Mouse (Mus musculus) lung, postnatal 0 days (tissue): Measurements from ENCODE around the gene Pdzrn3. TPM values are rescaled to one million over a fixed set of nuclear protein-coding genes. Genes with fewer than 3 reads are reported as not detected.

Source experiments
- ATAC-seq: fragments of 200-750 bp; cut with Nextera tagmentation; 2 replicates; pipeline ENCODE4 v1.8.0; 2017; ENCODE audit warnings: moderate library complexity
- DNase-seq: peaks from one replicate; pipeline ENCODE4 v3.0.0-alpha.2; 2016; ENCODE audit warnings: low spot score
- H3K27ac ChIP-seq: fragments of 300-500 bp; sonication (generic); 2 replicates; pipeline ENCODE4 v1.5.1; 2014; ENCODE audit warnings: antibody characterized with exemption, mild to moderate bottlenecking, low read length, mixed read lengths
- H3K27me3 ChIP-seq: fragments of 300-500 bp; sonication (generic); replicated peaks from 2 replicates; pipeline ENCODE4 v1.6.1; 2014; ENCODE audit warnings: low read length, mixed read lengths; ENCODE audit not compliant: insufficient read depth
- H3K36me3 ChIP-seq: fragments of 300-500 bp; sonication (generic); 2 replicates; pipeline ENCODE4 v1.6.1; 2014; ENCODE audit warnings: low read length, mixed read lengths; ENCODE audit not compliant: insufficient read depth
- H3K4me1 ChIP-seq: fragments of 300-500 bp; sonication (generic); 2 replicates; pipeline ENCODE4 v1.6.1; 2014; ENCODE audit warnings: antibody characterized with exemption, low read depth, low read length, mixed read lengths; ENCODE audit not compliant: insufficient read depth
- H3K4me2 ChIP-seq: fragments of 300-500 bp; sonication (generic); replicated peaks from 2 replicates; pipeline ENCODE4 v1.6.1; 2014; ENCODE audit warnings: low read depth, mild to moderate bottlenecking, low read length, moderate library complexity, mixed read lengths
- H3K4me3 ChIP-seq: fragments of 300-500 bp; sonication (generic); 2 replicates; pipeline ENCODE4 v1.5.1; 2014; ENCODE audit warnings: low read depth, low read length
- H3K9ac ChIP-seq: fragments of 300-500 bp; sonication (generic); replicated peaks from 2 replicates; pipeline ENCODE4 v1.6.1; 2014; ENCODE audit warnings: low read depth, mild to moderate bottlenecking
- H3K9me3 ChIP-seq: fragments of 300-500 bp; sonication (generic); 2 replicates; pipeline ENCODE4 v1.6.1; 2016; ENCODE audit warnings: low read length, mixed read lengths
- CTCF ChIP-seq: IDR thresholded peaks from 2 replicates; pipeline ENCODE4 v1.5.1; 2016; ENCODE audit warnings: antibody characterized with exemption, mild to moderate bottlenecking
- EP300 ChIP-seq: IDR thresholded peaks from 2 replicates; pipeline ENCODE4 v1.6.1; 2016; ENCODE audit warnings: antibody characterized with exemption, mild to moderate bottlenecking, control low read depth
- WGBS: fragments of 180-500 bp; shearing (Covaris S2); extraction: QIAGEN DNeasy Blood & Tissue Kit; methylation state at CpG from one replicate; pipeline ENCODE4 v1.1.7; 2014; 5-methylcytosine and 5-hydroxymethylcytosine counted together
- polyA plus RNA-seq: library from polyadenylated mRNA; unstranded; fragments of >200 nt; fragmentation: Nextera tagmentation; extraction: Ambion mirVana; gene quantifications from 2 replicates; pipeline ENCODE4 v1.2.1, GENCODE M21; 2015

Gene Pdzrn3
- polyA plus RNA-seq, 1 experiment from 2014 or later: 7.4 TPM

DNA sequence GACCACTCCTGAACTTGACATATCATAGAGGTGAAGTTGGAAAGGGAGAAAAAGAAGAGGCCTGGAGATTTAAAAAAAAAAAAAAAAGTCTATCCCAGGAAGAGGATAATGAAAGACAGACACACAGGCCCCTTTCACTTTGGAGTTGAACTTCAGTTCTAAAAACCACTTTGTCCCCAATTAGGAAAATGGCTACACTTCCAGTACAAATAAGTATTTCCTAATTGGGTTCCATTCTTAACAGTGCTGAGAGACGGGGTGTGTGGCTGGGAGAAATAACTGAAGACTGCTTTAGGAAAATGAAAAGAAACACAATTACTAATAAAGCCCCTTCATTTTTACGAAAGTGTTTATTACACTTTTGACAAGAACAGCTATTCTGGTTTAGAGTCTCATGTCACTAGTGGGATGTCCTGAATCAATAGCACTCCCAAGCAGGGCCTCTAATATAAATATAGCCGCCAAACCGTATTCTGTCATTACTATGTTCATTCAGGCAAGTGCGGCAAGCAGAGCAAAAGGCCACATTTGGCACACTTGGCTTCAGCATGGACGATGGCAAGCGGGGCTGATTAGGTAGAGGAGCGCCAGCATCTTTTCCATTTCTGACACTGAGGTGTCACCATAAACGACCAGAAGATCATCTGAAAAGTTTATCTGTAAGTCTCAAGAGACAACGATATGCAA lies 39.7 kb downstream of the Pdzrn3 start:
- TF ChIP-seq EP300 (no peak), CTCF (no peak)

DNA sequence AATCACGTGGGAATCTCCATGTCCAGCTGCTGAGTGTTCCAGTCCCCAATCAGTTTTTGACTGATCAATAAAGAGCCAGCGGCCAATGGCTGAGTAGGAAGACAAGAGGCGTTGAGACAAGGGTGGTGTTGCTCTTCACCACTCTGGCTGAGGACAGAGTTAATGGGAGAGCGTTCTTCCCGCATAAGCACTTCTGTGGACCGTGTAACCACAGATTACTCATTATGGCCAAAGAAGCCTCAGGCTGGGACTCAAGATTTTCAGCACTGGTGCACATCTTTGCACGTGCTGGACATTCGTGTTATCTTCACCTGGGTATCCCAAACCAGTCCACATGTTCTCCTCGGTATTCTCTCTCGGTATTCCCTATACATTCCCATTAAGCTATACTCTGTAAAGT lies 41.0 kb downstream of the Pdzrn3 start:
- Histone ChIP-seq H3K27ac (no peak overlapping the region), H3K27me3 (no peaks in the 10 kb centered on the region), H3K9me3 (no peaks in the 10 kb centered on the region), H3K36me3 (no peaks in the 10 kb centered on the region), H3K9ac (no peak overlapping the region), H3K4me3 (no peak overlapping the region), H3K4me2 (no peak overlapping the region), H3K4me1 (peaks cover 8% of the 10 kb centered on the region; the same call in 1 of the 2 replicates)
- 84% methylated on average over 10 of the region's 10 CpGs for WGBS
- DNase-seq (no peak), ATAC-seq (no peak)
- TF ChIP-seq CTCF: no peak
- TF ChIP-seq EP300: no peak

More for the DNA sequence above, 39.7 kb downstream of the Pdzrn3 start:
- Histone ChIP-seq H3K9me3 (no peaks in the 10 kb centered on the region), H3K4me1 (peaks cover 4% of the 10 kb centered on the region; the same call in 1 of the 2 replicates), H3K27me3 (no peaks in the 10 kb centered on the region), H3K9ac (no peak overlapping the region), H3K4me2 (no peak overlapping the region), H3K36me3 (no peaks in the 10 kb centered on the region), H3K27ac (no peak overlapping the region), H3K4me3 (no peak overlapping the region)
- WGBS: 62% methylated on average over 10 of the region's 10 CpGs
- DNase-seq (no peak), ATAC-seq (no peak)

DNA sequence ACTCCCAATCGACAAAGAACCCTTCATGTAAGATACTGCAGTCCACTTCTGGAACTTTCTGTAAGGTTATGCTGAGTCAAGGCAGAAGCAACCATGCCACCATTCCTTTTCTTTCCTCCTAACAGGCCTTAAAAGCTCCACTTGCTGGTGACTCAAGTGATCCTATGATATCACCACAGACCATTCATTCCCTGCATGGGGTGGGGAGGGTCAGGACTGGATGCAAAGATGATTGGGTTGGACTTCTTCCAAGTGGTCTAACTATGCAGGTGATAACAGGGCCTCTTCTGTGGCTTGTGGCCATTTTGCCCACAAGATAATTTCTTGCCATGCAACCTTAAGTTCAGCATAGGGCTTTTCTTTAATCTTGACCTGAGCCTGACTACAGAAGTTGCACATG lies 42.0 kb downstream of the Pdzrn3 start:
- H3K4me2 ChIP-seq: no peak overlapping the region
- no peak for TF ChIP-seq CTCF
- TF ChIP-seq EP300: no peak
- H3K27ac ChIP-seq: no peak overlapping the region
- WGBS: 83% methylated on average over 1 of the region's 1 CpGs
- no peak overlapping the region for H3K9ac ChIP-seq
- H3K36me3 ChIP-seq: no peaks in the 10 kb centered on the region
- peaks cover 12% of the 10 kb centered on the region; the same call in 1 of the 2 replicates for H3K4me1 ChIP-seq
- ATAC-seq (no peak), DNase-seq (no peak)
- no peak overlapping the region for H3K4me3 ChIP-seq
- no peaks in the 10 kb centered on the region for H3K27me3 ChIP-seq
- H3K9me3 ChIP-seq: no peaks in the 10 kb centered on the region

DNA sequence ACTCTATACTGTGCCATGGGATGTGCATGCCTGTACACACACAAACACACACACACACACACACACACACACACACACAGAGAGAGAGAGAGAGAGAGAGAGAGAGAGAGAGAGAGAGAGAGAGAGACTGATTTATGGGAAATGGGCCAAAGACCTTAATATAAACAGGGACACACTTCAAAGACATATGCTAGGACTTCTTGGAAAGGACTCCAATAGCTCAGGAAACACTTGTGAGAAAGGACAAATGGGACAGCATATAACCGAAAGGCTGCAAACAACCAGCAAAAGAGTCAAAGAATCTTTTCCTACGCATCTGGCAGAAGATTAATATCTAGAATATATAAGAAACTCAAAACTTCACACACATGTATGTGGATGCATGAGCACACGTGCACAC lies 43.2 kb downstream of the Pdzrn3 start:
- TF ChIP-seq EP300 (no peak; the same call in 1 of the 2 replicates), CTCF (no peak)
- no peak overlapping the region for H3K4me2 ChIP-seq
- no peaks in the 10 kb centered on the region for H3K27me3 ChIP-seq
- no peak overlapping the region for H3K4me3 ChIP-seq
- DNase-seq (peak; percentile 39), ATAC-seq (peak; percentile 50)
- H3K36me3 ChIP-seq: no peaks in the 10 kb centered on the region
- H3K4me1 ChIP-seq: peaks cover 16% of the 10 kb centered on the region; the same call in 1 of the 2 replicates
- no peaks in the 10 kb centered on the region for H3K9me3 ChIP-seq
- 27% methylated on average over 3 of the region's 3 CpGs for WGBS
- H3K9ac ChIP-seq: no peak overlapping the region
- no peak overlapping the region for H3K27ac ChIP-seq

DNA sequence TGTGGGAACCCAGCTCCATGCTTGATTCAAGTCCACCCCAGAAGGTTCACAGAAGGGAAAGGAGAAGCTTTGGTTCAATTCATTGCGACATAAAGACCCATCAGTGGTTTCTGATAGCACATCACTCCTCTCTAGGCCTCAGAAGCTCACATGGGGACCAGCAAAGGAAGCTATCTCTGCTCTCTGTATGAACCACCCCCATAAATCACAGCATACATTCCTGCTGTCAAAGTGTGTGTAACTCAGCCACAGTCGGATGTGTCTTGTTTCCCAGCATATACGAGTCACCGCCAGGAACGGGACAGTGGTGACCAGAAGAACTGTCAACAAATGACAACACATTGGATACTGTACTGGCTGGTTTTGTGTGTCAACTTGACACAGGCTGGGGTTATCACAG lies 47.3 kb downstream of the Pdzrn3 start:
- TF ChIP-seq EP300 (no peak), CTCF (no peak)
- Histone ChIP-seq H3K9ac (no peak overlapping the region), H3K9me3 (no peaks in the 10 kb centered on the region), H3K36me3 (no peaks in the 10 kb centered on the region), H3K27ac (no peak overlapping the region), H3K4me3 (no peak overlapping the region), H3K27me3 (no peaks in the 10 kb centered on the region), H3K4me2 (no peak overlapping the region), H3K4me1 (peaks cover 20% of the 10 kb centered on the region; the same call in 1 of the 2 replicates)
- DNase-seq (peak; percentile 55), ATAC-seq (peak; percentile 64)
- 31% methylated on average over 5 of the region's 5 CpGs for WGBS

DNA sequence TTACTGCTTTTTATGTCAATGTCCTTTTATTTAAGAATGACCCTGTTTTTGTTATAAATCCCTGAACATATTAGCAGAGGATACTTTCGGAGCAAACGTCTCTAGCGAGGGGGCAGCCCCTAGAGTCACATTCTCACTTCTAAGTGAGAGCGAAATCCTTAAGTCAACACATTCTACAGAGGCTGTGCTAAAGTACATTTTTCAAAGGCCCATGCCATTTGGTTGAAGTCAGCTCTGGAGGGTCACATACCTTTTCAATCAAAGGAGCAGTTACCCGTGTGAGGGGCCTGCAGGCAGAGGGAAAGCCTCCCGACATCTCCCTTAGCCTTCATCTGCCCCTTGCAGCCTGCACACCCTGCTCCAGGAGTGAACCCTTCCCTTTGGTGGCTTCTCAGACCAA lies 48.2 kb downstream of the Pdzrn3 start:
- Histone ChIP-seq H3K36me3 (no peaks in the 10 kb centered on the region), H3K4me3 (no peak overlapping the region), H3K4me1 (peaks cover 20% of the 10 kb centered on the region; the same call in 1 of the 2 replicates), H3K27ac (no peak overlapping the region), H3K4me2 (no peak overlapping the region), H3K9me3 (no peaks in the 10 kb centered on the region), H3K27me3 (no peaks in the 10 kb centered on the region), H3K9ac (no peak overlapping the region)
- ATAC-seq (peak; percentile 37; the same call in 1 of the 2 replicates), DNase-seq (peak; percentile 24)
- TF ChIP-seq EP300 (0 out of 2 replicates have a peak, but pooled peaks have one; percentile 11), CTCF (no peak)
- 43% methylated on average over 6 of the region's 6 CpGs for whole genome bisulfite sequencing
